ENCODE assay signal across 8 mouse cellular contexts in the genomic region with DNA sequence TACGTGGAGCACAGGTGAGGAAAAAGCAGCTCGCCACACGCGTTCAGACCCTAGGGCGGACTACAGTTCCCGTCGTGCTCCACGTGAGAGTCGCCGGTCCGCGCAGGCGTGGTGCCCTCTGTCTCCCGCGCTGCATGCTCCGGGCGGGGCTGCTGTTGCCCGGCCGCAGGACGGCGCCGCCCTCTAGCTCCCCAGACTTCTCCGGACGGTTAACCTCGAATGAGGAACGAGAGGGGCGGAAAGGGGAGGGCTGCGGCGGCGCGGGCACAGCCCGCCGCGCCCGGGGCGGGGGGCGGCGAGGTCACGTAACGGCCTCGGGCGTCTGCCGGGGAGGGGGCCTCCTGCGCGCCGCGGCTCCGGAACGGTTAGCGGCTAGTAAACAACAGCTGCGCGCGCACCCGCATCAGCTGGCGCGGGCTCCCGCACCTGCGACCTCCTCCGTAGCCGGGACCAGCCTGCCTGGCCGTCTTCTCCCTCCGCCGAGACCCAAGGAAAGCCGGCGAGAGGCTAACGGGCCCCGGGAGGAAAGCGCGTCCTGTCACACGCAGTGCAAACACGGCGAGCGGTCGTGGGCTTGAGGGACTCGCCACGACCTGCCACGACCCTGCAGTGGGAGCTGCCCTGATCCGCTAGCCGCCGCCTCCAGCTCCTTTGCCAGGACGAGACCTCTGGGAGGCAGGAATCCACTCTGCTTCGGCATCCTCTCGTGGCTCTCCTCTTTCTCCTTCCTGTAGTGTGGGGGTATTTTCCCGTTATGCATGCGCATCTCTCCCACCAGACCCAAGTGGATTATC. TPM values are rescaled to one million over a fixed set of nuclear protein-coding genes. Genes with fewer than 3 reads are reported as not detected.
DNase-seq lines count a peak whose midpoint lies in the region; ATAC-seq and TF ChIP-seq lines count a peak whose summit lies in the region.

A gene (plus strand): TSS at position 378 of the 794 bp plus-strand sequence.

- TF ChIP-seq CTCF in heart, adult 2 months (IDR thresholded peaks at IDR 0.05): peak; percentile 54
- TF ChIP-seq CTCF in midbrain, postnatal 0 days (IDR thresholded peaks at IDR 0.05): peak; percentile 44; the same call in 1 of the 2 replicates

- WGBS in embryonic facial prominence, embryonic 13.5 days: under 1% methylated on average over 83 of the region's 85 CpGs
- WGBS in heart, adult 2 months: 1% methylated on average over 77 of the region's 85 CpGs
- WGBS in limb, embryonic 14.5 days: under 1% methylated on average over 65 of the region's 85 CpGs
- WGBS in midbrain, postnatal 0 days: under 1% methylated on average over 76 of the region's 85 CpGs

- H3K4me3 ChIP-seq in embryonic facial prominence, embryonic 13.5 days: peak within 1 kb of the TSS; percentile 83
- H3K4me3 ChIP-seq in heart, adult 2 months: peak within 1 kb of the TSS; percentile 67
- H3K4me3 ChIP-seq in limb, embryonic 14.5 days (replicated peaks; ENCODE audit: low read length): peak within 1 kb of the TSS; percentile 78
- peak within 1 kb of the TSS; percentile 91 for H3K4me3 ChIP-seq in midbrain, postnatal 0 days (ENCODE audit: low read depth, low read length)

- peak within 1 kb of the TSS; percentile 92 for H3K4me2 ChIP-seq in embryonic facial prominence, embryonic 13.5 days
- peak within 1 kb of the TSS; percentile 84 for H3K4me2 ChIP-seq in limb, embryonic 14.5 days (replicated peaks; ENCODE audit: low read depth, low read length, severe bottlenecking)
- peak within 1 kb of the TSS; percentile 87 for H3K4me2 ChIP-seq in midbrain, postnatal 0 days (ENCODE audit: low read depth, low read length, poor library complexity, severe bottlenecking)

- H3K9me3 ChIP-seq in embryonic facial prominence, embryonic 13.5 days: no peaks in the 10 kb centered on the region
- no peaks in the 10 kb centered on the region for H3K9me3 ChIP-seq in limb, embryonic 14.5 days (ENCODE audit: control insufficient read depth, low read length)
- H3K9me3 ChIP-seq in midbrain, postnatal 0 days (ENCODE audit: low read length): no peaks in the 10 kb centered on the region

- peak; percentile 90 for DNase-seq in 3134 (ENCODE audit: extremely low read depth, insufficient read length, low spot score)
- peak; percentile 96 to 97 for DNase-seq in adrenal gland, postnatal 36 days
- peak; percentile 94 to 96 for DNase-seq in heart, adult 2 months
- DNase-seq in kidney, adult 9 months: peak; percentile 95
- DNase-seq in limb, embryonic 14.5 days (ENCODE audit: low spot score): peak; percentile 89
- DNase-seq in midbrain, postnatal 0 days (ENCODE audit: low spot score): peak; percentile 92
- DNase-seq in spleen, postnatal 14 days (ENCODE audit: low spot score in 2 of 2): peak; percentile 91 to 93

- no peaks in the 10 kb centered on the region for H3K36me3 ChIP-seq in embryonic facial prominence, embryonic 13.5 days
- peaks cover 6% of the 10 kb centered on the region for H3K36me3 ChIP-seq in heart, adult 2 months (ENCODE audit: control insufficient read depth, insufficient read depth, low read length)
- no peaks in the 10 kb centered on the region for H3K36me3 ChIP-seq in limb, embryonic 14.5 days (ENCODE audit: control insufficient read depth, insufficient read depth, low read length)
- no peaks in the 10 kb centered on the region for H3K36me3 ChIP-seq in midbrain, postnatal 0 days (ENCODE audit: insufficient read depth, low read length)

- 0 out of 2 replicates have a peak, but pooled peaks have one; percentile 7 for TF ChIP-seq EP300 in heart, adult 2 months (IDR thresholded peaks at IDR 0.05; ENCODE audit: insufficient read depth, low read depth, low read length)

- TF ChIP-seq POLR2A in heart, adult 2 months (IDR thresholded peaks at IDR 0.05; ENCODE audit: insufficient read depth, low read depth, low read length): no peak; the same call in 1 of the 2 replicates
- 0 out of 2 replicates have a peak, but pooled peaks have one; percentile 15 for TF ChIP-seq POLR2A in limb, embryonic 14.5 days (IDR thresholded peaks at IDR 0.05; ENCODE audit: borderline replicate concordance, extremely low read depth, insufficient read depth, insufficient read length)

- peak within 1 kb of the TSS; percentile 81 for H3K27ac ChIP-seq in embryonic facial prominence, embryonic 13.5 days
- H3K27ac ChIP-seq in heart, adult 2 months: peak within 1 kb of the TSS; percentile 99
- H3K27ac ChIP-seq in limb, embryonic 14.5 days (replicated peaks; ENCODE audit: low read depth, low read length): peak within 1 kb of the TSS; percentile 78
- peak within 1 kb of the TSS; percentile 87 for H3K27ac ChIP-seq in midbrain, postnatal 0 days (ENCODE audit: low read depth, low read length)

- H3K9ac ChIP-seq in embryonic facial prominence, embryonic 13.5 days: peak within 1 kb of the TSS; percentile 83
- H3K9ac ChIP-seq in heart, adult 2 months (ENCODE audit: low read depth, low read length): peak within 1 kb of the TSS; percentile 85
- H3K9ac ChIP-seq in limb, embryonic 14.5 days (ENCODE audit: low read depth, low read length, severe bottlenecking): peak within 1 kb of the TSS; percentile 78
- peak within 1 kb of the TSS; percentile 92 for H3K9ac ChIP-seq in midbrain, postnatal 0 days (replicated peaks; ENCODE audit: low read length, poor library complexity, severe bottlenecking)

- H3K79me2 ChIP-seq in heart, adult 2 months (replicated peaks; ENCODE audit: control insufficient read depth, insufficient read depth, low read length): no peaks in the 10 kb centered on the region

- intact Hi-C loops in heart, adult 2 months (cut with DNase I): loop anchor here (2.0 to 10.0 kb wide), 5 partner anchors 17 to 219 kb away; a partner anchor contains a TSS

- ATAC-seq in embryonic facial prominence, embryonic 13.5 days (ENCODE audit: insufficient number of reproducible peaks, insufficient read depth, low FRiP score, low TSS enrichment, low read depth): peak; percentile 92
- peak; percentile 93 for ATAC-seq in limb, embryonic 14.5 days (ENCODE audit: low FRiP score, low read depth)
- ATAC-seq in midbrain, postnatal 0 days (ENCODE audit: low FRiP score): peak; percentile 92

- peaks cover 34% of the 10 kb centered on the region for H3K4me1 ChIP-seq in embryonic facial prominence, embryonic 13.5 days
- H3K4me1 ChIP-seq in heart, adult 2 months (ENCODE audit: control insufficient read depth, insufficient read depth, low read length): peaks cover 6% of the 10 kb centered on the region
- peaks cover 12% of the 10 kb centered on the region for H3K4me1 ChIP-seq in limb, embryonic 14.5 days (ENCODE audit: control insufficient read depth, insufficient read depth, low read length)
- peaks cover 23% of the 10 kb centered on the region for H3K4me1 ChIP-seq in midbrain, postnatal 0 days (ENCODE audit: insufficient read depth, low read length)

- no peaks in the 10 kb centered on the region for H3K27me3 ChIP-seq in embryonic facial prominence, embryonic 13.5 days
- no peaks in the 10 kb centered on the region for H3K27me3 ChIP-seq in heart, adult 2 months (ENCODE audit: control insufficient read depth, insufficient read depth, low read length)
- H3K27me3 ChIP-seq in limb, embryonic 14.5 days (ENCODE audit: control insufficient read depth, insufficient read depth, low read length): no peaks in the 10 kb centered on the region
- H3K27me3 ChIP-seq in midbrain, postnatal 0 days (ENCODE audit: insufficient read depth, low read length): no peaks in the 10 kb centered on the region

RNA-seq across cellular contexts. Expression of the gene that starts here (rescaled TPM):
- total RNA-seq in adrenal gland, postnatal 36 days (2021): 10 to 100 TPM; 32.1 to 36.1 TPM
- polyA plus RNA-seq in embryonic facial prominence, embryonic 13.5 days (2015; fragmentation: Nextera tagmentation; extraction: Ambion mirVana): 11.0 and 11.9 TPM in 2 replicates
- total RNA-seq in heart, adult 2 months (2021): 10 to 100 TPM; 31.1 to 32.9 TPM
- 23.2 and 44.3 TPM in 2 replicates for polyA plus RNA-seq in heart, adult 2 months (2012; rRNA removed)
- polyA plus RNA-seq in limb, embryonic 14.5 days (2012; rRNA removed): 32.5 TPM in 2 replicates
- 14.1 and 15.4 TPM in 2 replicates for polyA plus RNA-seq in limb, embryonic 14.5 days (2014; fragmentation: Nextera tagmentation; extraction: Ambion mirVana)
- 69.7 and 81.6 TPM in 2 replicates for total RNA-seq in midbrain, postnatal 0 days (2014; rRNA removed)
- 13.3 and 14.1 TPM in 2 replicates for polyA plus RNA-seq in midbrain, postnatal 0 days (2015; fragmentation: Nextera tagmentation; extraction: Ambion mirVana)

Comparison
In these comparisons a context has a peak if more than half of its experiments do, and no peak if none do; other contexts are left out.
1. Peak in every context shown above with its lines: DNase-seq, ATAC-seq, H3K4me3 ChIP-seq and H3K27ac ChIP-seq.